Mouse (Mus musculus) lung, postnatal 0 days (tissue): Measurements from ENCODE around the gene Eif5a2. TPM values are rescaled to one million over a fixed set of nuclear protein-coding genes. Genes with fewer than 3 reads are reported as not detected.
A peak's percentile ranks its signal among the peaks of the same experiment; 100 is the strongest.
"Not testable (repeated sequence)": the region's sequence is repeated elsewhere in the genome, so short reads cannot be mapped to it uniquely, and the experiment has no call there.

Experiments
- ATAC-seq: fragments of 200-750 bp; cut with Nextera tagmentation; 2 replicates; pipeline ENCODE4 v1.8.0; 2017; ENCODE audit warnings: moderate library complexity
- DNase-seq: peaks from one replicate; pipeline ENCODE4 v3.0.0-alpha.2; 2016; ENCODE audit warnings: low spot score
- H3K27ac ChIP-seq: fragments of 300-500 bp; sonication (generic); 2 replicates; pipeline ENCODE4 v1.5.1; 2014; ENCODE audit warnings: antibody characterized with exemption, mild to moderate bottlenecking, low read length, mixed read lengths
- H3K27me3 ChIP-seq: fragments of 300-500 bp; sonication (generic); replicated peaks from 2 replicates; pipeline ENCODE4 v1.6.1; 2014; ENCODE audit warnings: low read length, mixed read lengths; ENCODE audit not compliant: insufficient read depth
- H3K36me3 ChIP-seq: fragments of 300-500 bp; sonication (generic); 2 replicates; pipeline ENCODE4 v1.6.1; 2014; ENCODE audit warnings: low read length, mixed read lengths; ENCODE audit not compliant: insufficient read depth
- H3K4me1 ChIP-seq: fragments of 300-500 bp; sonication (generic); 2 replicates; pipeline ENCODE4 v1.6.1; 2014; ENCODE audit warnings: antibody characterized with exemption, low read depth, low read length, mixed read lengths; ENCODE audit not compliant: insufficient read depth
- H3K4me2 ChIP-seq: fragments of 300-500 bp; sonication (generic); replicated peaks from 2 replicates; pipeline ENCODE4 v1.6.1; 2014; ENCODE audit warnings: low read depth, mild to moderate bottlenecking, low read length, moderate library complexity, mixed read lengths
- H3K4me3 ChIP-seq: fragments of 300-500 bp; sonication (generic); 2 replicates; pipeline ENCODE4 v1.5.1; 2014; ENCODE audit warnings: low read depth, low read length
- H3K9ac ChIP-seq: fragments of 300-500 bp; sonication (generic); replicated peaks from 2 replicates; pipeline ENCODE4 v1.6.1; 2014; ENCODE audit warnings: low read depth, mild to moderate bottlenecking
- H3K9me3 ChIP-seq: fragments of 300-500 bp; sonication (generic); 2 replicates; pipeline ENCODE4 v1.6.1; 2016; ENCODE audit warnings: low read length, mixed read lengths
- CTCF ChIP-seq: IDR thresholded peaks from 2 replicates; pipeline ENCODE4 v1.5.1; 2016; ENCODE audit warnings: antibody characterized with exemption, mild to moderate bottlenecking
- EP300 ChIP-seq: IDR thresholded peaks from 2 replicates; pipeline ENCODE4 v1.6.1; 2016; ENCODE audit warnings: antibody characterized with exemption, mild to moderate bottlenecking, control low read depth
- WGBS: fragments of 180-500 bp; shearing (Covaris S2); extraction: QIAGEN DNeasy Blood & Tissue Kit; methylation state at CpG from one replicate; pipeline ENCODE4 v1.1.7; 2014; 5-methylcytosine and 5-hydroxymethylcytosine counted together
- polyA plus RNA-seq: library from polyadenylated mRNA; unstranded; fragments of >200 nt; fragmentation: Nextera tagmentation; extraction: Ambion mirVana; gene quantifications from 2 replicates; pipeline ENCODE4 v1.2.1, GENCODE M21; 2015

Gene Eif5a2
- polyA plus RNA-seq, 1 experiment from 2014 or later = 4.7 TPM

GRCm38 (mm10) chr3:28748151-28748550, 32.9 kb upstream of the Eif5a2 start:
- H3K9ac ChIP-seq = no peak overlapping the region
- H3K4me1 ChIP-seq = no peaks in the 10 kb centered on the region
- 83% methylated on average over 3 of the region's 3 CpGs for WGBS
- no peaks in the 10 kb centered on the region for H3K9me3 ChIP-seq
- H3K36me3 ChIP-seq = no peaks in the 10 kb centered on the region
- no peak overlapping the region for H3K4me2 ChIP-seq
- DNase-seq (no peak), ATAC-seq (no peak)
- H3K27me3 ChIP-seq = no peaks in the 10 kb centered on the region
- H3K4me3 ChIP-seq = no peak overlapping the region
- H3K27ac ChIP-seq = no peak overlapping the region
- TF ChIP-seq CTCF = no peak

GRCm38 (mm10) chr3:28748956-28749355, 32.1 kb upstream of the Eif5a2 start:
- Histone ChIP-seq H3K27me3 (no peaks in the 10 kb centered on the region), H3K4me2 (no peak overlapping the region), H3K4me1 (no peaks in the 10 kb centered on the region), H3K27ac (no peak overlapping the region), H3K4me3 (no peak overlapping the region), H3K9ac (no peak overlapping the region), H3K36me3 (no peaks in the 10 kb centered on the region), H3K9me3 (no peaks in the 10 kb centered on the region)
- no peak for TF ChIP-seq CTCF
- TF ChIP-seq EP300 = no peak
- DNase-seq = no peak
- ATAC-seq = no peak

- WGBS = 79% methylated on average over 7 of the region's 7 CpGs
- Histone ChIP-seq H3K27ac (no peak overlapping the region), H3K27me3 (no peaks in the 10 kb centered on the region), H3K36me3 (no peaks in the 10 kb centered on the region), H3K9me3 (no peaks in the 10 kb centered on the region), H3K4me2 (no peak overlapping the region), H3K9ac (no peak overlapping the region), H3K4me3 (no peak overlapping the region), H3K4me1 (no peaks in the 10 kb centered on the region)
- TF ChIP-seq EP300 = no peak
- ATAC-seq = no peak
- no peak for DNase-seq
Measured at GRCm38 (mm10) chr3:28755477-28755876, 25.6 kb upstream of the Eif5a2 start.

- H3K9me3 ChIP-seq = no peaks in the 10 kb centered on the region
- TF ChIP-seq CTCF (no peak), EP300 (no peak)
- DNase-seq = no peak
- no peaks in the 10 kb centered on the region for H3K36me3 ChIP-seq
- no peaks in the 10 kb centered on the region for H3K4me1 ChIP-seq
- H3K9ac ChIP-seq = no peak overlapping the region
- no peak overlapping the region for H3K4me2 ChIP-seq
- no peak for ATAC-seq
- no peak overlapping the region for H3K27ac ChIP-seq
- no peaks in the 10 kb centered on the region for H3K27me3 ChIP-seq
- H3K4me3 ChIP-seq = no peak overlapping the region
- WGBS = 86% methylated on average over 8 of the region's 8 CpGs
Measured at GRCm38 (mm10) chr3:28761225-28761789, 19.8 kb upstream of the Eif5a2 start.

GRCm38 (mm10) chr3:28766935-28767334, 14.1 kb upstream of the Eif5a2 start:
- Histone ChIP-seq H3K4me3 (no peak overlapping the region), H3K27me3 (no peaks in the 10 kb centered on the region), H3K36me3 (no peaks in the 10 kb centered on the region), H3K4me1 (no peaks in the 10 kb centered on the region), H3K27ac (peak overlapping the region; percentile 14; the same call in 1 of the 2 replicates), H3K4me2 (no peak overlapping the region), H3K9ac (no peak overlapping the region), H3K9me3 (no peaks in the 10 kb centered on the region)
- peak; percentile 96 for ATAC-seq
- TF ChIP-seq CTCF (no peak), EP300 (peak; percentile 92)
- 55% methylated on average over 4 of the region's 4 CpGs for WGBS
- DNase-seq = peak; percentile 86

- no peak for TF ChIP-seq CTCF
- TF ChIP-seq EP300 = no peak
- ATAC-seq = 0 out of 2 replicates have a peak, but pooled peaks have one; percentile 21
- no peaks in the 10 kb centered on the region for H3K27me3 ChIP-seq
- H3K4me3 ChIP-seq = no peak overlapping the region
- H3K36me3 ChIP-seq = no peaks in the 10 kb centered on the region
- H3K9ac ChIP-seq = no peak overlapping the region
- no peak overlapping the region for H3K4me2 ChIP-seq
- DNase-seq = peak; percentile 12
- no peaks in the 10 kb centered on the region for H3K4me1 ChIP-seq
- 55% methylated on average over 3 of the region's 3 CpGs for WGBS
- H3K27ac ChIP-seq = peak overlapping the region; percentile 21; the same call in 1 of the 2 replicates
- no peaks in the 10 kb centered on the region for H3K9me3 ChIP-seq
Measured at GRCm38 (mm10) chr3:28768222-28768621, 12.9 kb upstream of the Eif5a2 start.

- ATAC-seq, H3K4me1 ChIP-seq: not testable (repeated sequence)
Measured at GRCm38 (mm10) chr3:28772919-28773318, 8.2 kb upstream of the Eif5a2 start.

More at GRCm38 (mm10) chr3:28772919-28773318, 8.2 kb upstream of the Eif5a2 start:
- not testable (repeated sequence) for H3K4me2 ChIP-seq, DNase-seq, H3K9ac ChIP-seq, H3K27ac ChIP-seq, H3K4me3 ChIP-seq, H3K36me3 ChIP-seq, H3K9me3 ChIP-seq, H3K27me3 ChIP-seq
- WGBS = 59% methylated on average over 4 of the region's 4 CpGs
